Mouse (Mus musculus) ZHBTc4 (cell line): ENCODE results near the gene Olfr1215.
"Not testable (repeated sequence)": the region's sequence is repeated elsewhere in the genome, so short reads cannot be mapped to it uniquely, and the experiment has no call there.

Experiments
- DNase-seq: peaks from one replicate; pipeline ENCODE4 v3.0.0-alpha.2; 2011; ENCODE audit warnings: low read depth, low spot score

Gene Olfr1215

DNA sequence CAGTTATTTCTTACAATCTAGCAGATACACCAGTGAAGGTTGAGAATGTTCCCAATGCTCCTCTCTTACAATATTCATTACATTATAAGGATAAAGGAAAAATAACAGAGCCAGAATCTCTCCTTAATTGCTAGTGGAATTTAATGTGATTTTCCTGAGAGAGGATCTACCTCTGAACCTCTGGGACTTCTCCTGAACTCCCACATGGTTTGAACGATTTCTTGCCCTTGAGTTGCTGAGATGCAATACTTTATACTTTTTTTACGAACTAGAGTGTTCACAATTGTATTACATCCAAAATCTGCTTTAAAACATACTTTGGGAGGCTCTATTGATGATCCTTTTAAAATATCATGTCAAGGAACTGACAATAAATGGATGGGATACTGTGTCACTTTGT is at the start of gene Olfr1215:
TSS of gene Olfr1215 (minus strand) at position 101 of the 400 bp plus-strand sequence.
- no peak for DNase-seq

DNA sequence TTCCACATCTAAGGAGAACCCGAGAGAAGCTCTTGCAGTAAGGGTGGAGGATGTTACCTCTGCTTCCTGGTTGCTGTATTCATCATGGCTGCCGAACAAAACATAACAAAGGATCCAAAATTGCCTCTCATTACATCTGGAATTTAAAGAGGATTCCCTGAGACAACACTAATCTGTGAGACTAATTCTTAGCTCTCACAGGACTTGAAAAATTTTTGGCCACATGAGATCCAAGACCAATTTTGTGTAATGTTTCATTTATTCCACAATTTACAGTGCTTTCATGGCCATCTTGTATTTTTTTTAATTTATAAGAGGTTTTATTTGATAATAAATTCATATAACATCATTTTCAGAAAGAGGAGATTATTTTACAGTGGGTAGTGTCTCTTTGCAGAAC is 25.2 kb upstream of the Olfr1215 start, which contains the start of gene Olfr1217:
TSS of gene Olfr1217 (minus strand) at position 101 of the 400 bp plus-strand sequence.
- no peak for DNase-seq

DNA sequence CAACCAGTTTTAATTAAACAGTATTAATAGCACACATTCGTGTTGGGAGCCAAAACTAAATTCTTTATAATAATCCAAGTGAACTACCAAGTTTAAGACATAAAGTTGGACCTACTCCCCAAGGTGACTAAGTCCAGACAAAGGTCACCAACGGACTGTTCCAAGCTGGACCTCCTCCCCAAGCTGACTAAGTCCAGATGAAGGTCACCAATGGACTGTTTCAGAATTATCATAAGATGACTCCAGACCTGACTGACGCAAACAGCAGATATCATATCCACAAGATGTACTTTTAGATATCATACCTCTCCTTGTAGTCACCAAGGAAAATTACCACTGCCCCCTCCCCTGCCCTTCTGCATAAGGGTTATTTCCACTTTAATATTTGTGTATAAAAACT is 14.7 kb upstream of the Olfr1215 start:
- DNase-seq: not testable (repeated sequence)

- no peak for DNase-seq
These were observed 11.5 kb upstream of the Olfr1215 start, which contains the start of gene Olfr1216 for GRCm38 (mm10) chr2:89018240-89018639. Gene Olfr1216, minus strand, starts transcription at chr2:89018340.

- DNase-seq: no peak
These were observed 14.2 kb downstream of the Olfr1215 start, which contains the start of gene Olfr1214 for GRCm38 (mm10) chr2:88992553-88992952. Gene Olfr1214, minus strand, starts transcription at chr2:88992653.

DNA sequence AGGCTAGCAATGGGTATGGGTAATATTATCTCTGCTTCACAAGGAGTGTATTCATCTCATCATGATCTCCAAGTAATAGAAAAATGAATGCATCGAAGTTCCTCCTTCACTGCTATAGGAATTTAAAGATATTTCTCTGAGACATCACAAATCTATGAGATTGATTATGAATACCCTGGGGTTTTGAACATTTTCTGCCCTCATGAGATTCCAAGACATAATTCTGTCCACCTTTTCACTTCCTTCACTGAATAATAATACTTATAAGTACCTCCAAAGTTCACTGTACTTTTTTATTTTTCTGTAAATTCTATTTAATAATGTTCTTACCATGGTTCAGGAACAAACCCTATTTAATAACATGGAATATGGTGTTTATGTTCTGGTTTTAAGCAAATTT is 26.6 kb downstream of the Olfr1215 start, which contains the start of gene Gm13762:
TSS of gene Gm13762 (minus strand) at position 101 of the 400 bp plus-strand sequence.
- no peak for DNase-seq

- no peak for DNase-seq
These were observed 53.1 kb downstream of the Olfr1215 start, which contains the start of gene Olfr1212 for GRCm38 (mm10) chr2:88953669-88954068. Gene Olfr1212, plus strand, starts transcription at chr2:88953969.
